14 mouse cellular contexts compared by ENCODE assay signal in the genomic region with DNA sequence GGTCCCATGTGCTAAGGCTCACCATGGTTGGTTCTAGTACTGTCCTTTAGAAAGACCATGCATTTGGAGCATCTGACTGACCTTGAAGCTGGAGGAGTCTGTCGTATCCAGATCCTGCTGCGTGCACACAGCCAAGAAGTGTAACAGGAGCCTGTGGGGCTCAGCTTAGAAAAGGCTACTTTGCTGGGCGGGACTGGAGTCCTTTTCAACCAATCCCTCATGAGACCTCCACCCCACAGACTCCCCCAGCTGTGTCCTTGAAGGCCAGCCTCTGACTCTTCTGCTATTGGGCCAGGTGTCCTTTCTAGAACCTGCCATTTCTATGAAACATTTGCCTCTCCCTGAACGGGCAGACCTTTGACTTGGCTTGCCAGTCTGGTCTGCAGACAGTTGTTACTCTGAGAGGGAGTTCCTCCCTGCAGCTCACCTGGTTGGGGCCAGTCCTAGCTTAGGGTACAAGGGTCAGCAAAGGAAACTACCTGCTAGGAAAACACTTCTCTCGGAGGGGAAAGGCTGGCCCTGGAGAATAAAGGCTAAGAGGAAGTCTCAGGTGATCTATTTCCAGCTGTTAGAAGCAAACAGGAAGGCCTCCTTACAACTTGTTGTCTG. TPM values are rescaled to one million over a fixed set of nuclear protein-coding genes. Genes with fewer than 3 reads are reported as not detected.
DNase-seq lines count a peak whose midpoint lies in the region; ATAC-seq lines count a peak whose summit lies in the region.
"Had no signal": no experiment of that assay in that cellular context is flagged by ENCODE, and none has a peak within 500 bp of the region (broad histone marks: within the 10 kb centered on the region; RNA-seq: fewer than 3 reads in every experiment).

A gene (minus strand): TSS at position 145 of the 609 bp plus-strand sequence.

- H3K4me1 ChIP-seq in kidney, embryonic 14.5 days (ENCODE audit: control insufficient read depth, insufficient read depth, low read length): no peaks in the 10 kb centered on the region
- H3K4me1 ChIP-seq: liver, embryonic 13.5 days; megakaryocyte, embryonic 14.5 days; stomach, embryonic 15.5 days had no signal

- H3K4me2 ChIP-seq in kidney, embryonic 14.5 days (replicated peaks; ENCODE audit: low read depth, low read length): no peak within 1 kb of the TSS
- H3K4me2 ChIP-seq: liver, embryonic 13.5 days; stomach, embryonic 15.5 days had no signal

- intact Hi-C loops in heart, postnatal 14 days (cut with DNase I): no loop called here

- no peak for ATAC-seq in kidney, embryonic 14.5 days (ENCODE audit: low FRiP score, low TSS enrichment)
- ATAC-seq in megakaryocyte, adult 5-6 weeks (ENCODE audit: poor library complexity, severe bottlenecking): no peak
- ATAC-seq: inflammation-experienced regulatory T-cells, adult 6 months had no signal

- H3K9me3 ChIP-seq in kidney, embryonic 14.5 days (ENCODE audit: control insufficient read depth, low read length): no peaks in the 10 kb centered on the region
- H3K9me3 ChIP-seq: liver, embryonic 13.5 days; stomach, embryonic 15.5 days had no signal

- H3K9ac ChIP-seq in kidney, embryonic 14.5 days (ENCODE audit: low read depth, low read length): no peak within 1 kb of the TSS
- H3K9ac ChIP-seq: liver, embryonic 13.5 days; stomach, embryonic 15.5 days had no signal

- H3K27me3 ChIP-seq in kidney, embryonic 14.5 days (ENCODE audit: control insufficient read depth, insufficient read depth, low read length): no peaks in the 10 kb centered on the region
- H3K27me3 ChIP-seq: liver, embryonic 13.5 days; stomach, embryonic 15.5 days had no signal

- 53% methylated on average over 5 of the region's 5 CpGs for WGBS in kidney, embryonic 14.5 days
- WGBS in large intestine, adult 2 months: 32% methylated on average over 5 of the region's 5 CpGs

- no peak within 1 kb of the TSS for H3K4me3 ChIP-seq in kidney, embryonic 14.5 days (ENCODE audit: low read length)
- H3K4me3 ChIP-seq: liver, embryonic 13.5 days; megakaryocyte, embryonic 14.5 days; stomach, embryonic 15.5 days had no signal

- no peak within 1 kb of the TSS for H3K27ac ChIP-seq in kidney, embryonic 14.5 days (ENCODE audit: low read depth, low read length)
- H3K27ac ChIP-seq: liver, embryonic 13.5 days; stomach, embryonic 15.5 days had no signal

- no peaks in the 10 kb centered on the region for H3K36me3 ChIP-seq in kidney, embryonic 14.5 days (ENCODE audit: control insufficient read depth, insufficient read depth, low read length)
- H3K36me3 ChIP-seq: liver, embryonic 13.5 days; stomach, embryonic 15.5 days had no signal

- peak; percentile 18 for DNase-seq in kidney, adult 11 months
- peak; percentile 79 to 86 for DNase-seq in heart, adult 18-20 months
- peak; percentile 61 to 66 for DNase-seq in heart, postnatal 14 days
- peak; percentile 71 for DNase-seq in large intestine, adult 2 months (ENCODE audit: low read depth, low spot score)
- no peak for DNase-seq in embryo, embryonic 11 days
- no peak for DNase-seq in adrenal gland, adult 8-10 months
- DNase-seq: cerebellum, adult 8-10 months; liver, embryonic 13.5 days had no signal

RNA-seq across cellular contexts. Expression of the gene that starts here (rescaled TPM):
- polyA plus RNA-seq in kidney, embryonic 14.5 days (2014; fragmentation: Nextera tagmentation; extraction: Ambion mirVana): not detected in 2 replicates
- 1,000 to 10,000 TPM; 2,595 to 2,880 TPM for total RNA-seq in heart, adult 18-20 months (2021)
- total RNA-seq in heart, postnatal 14 days (2021): 1,000 to 10,000 TPM; 1,659 to 1,754 TPM
- polyA plus RNA-seq in large intestine, adult 2 months (2012; rRNA removed): 0.25 and 0.26 TPM in 2 replicates
- total RNA-seq in adrenal gland, adult 8-10 months (2022): not detected
- not detected in 2 replicates for total RNA-seq in megakaryocyte, adult 5-6 weeks (2015)
- not detected in 2 replicates for total RNA-seq in megakaryocyte, adult 5-6 weeks (2017)
- total RNA-seq: left cerebral cortex, postnatal 10 days had no signal
- polyA plus RNA-seq: inflammation-experienced regulatory T-cells, adult 6 months; liver, embryonic 13.5 days had no signal

Comparison
In these comparisons a context has a peak if more than half of its experiments do, and no peak if none do; other contexts are left out.
1. RNA of the gene that starts here (total RNA-seq): 2,595 to 2,880 TPM in heart, adult 18-20 months and 1,659 to 1,754 TPM in heart, postnatal 14 days; not detected in adrenal gland, adult 8-10 months and not detected in megakaryocyte, adult 5-6 weeks; every median in the first group is over 1,000 times any median in the second.
2. Peak in DNase-seq in large intestine, adult 2 months; RNA of the gene not detected or under 1 TPM.
3. DNase-seq: peak in kidney, adult 11 months (single experiment), heart, adult 18-20 months (2 of 2) and heart, postnatal 14 days (2 of 2); none in embryo, embryonic 11 days (single experiment) and adrenal gland, adult 8-10 months (single experiment).